ENCODE assay signal across 13 mouse cellular contexts in the genomic region with DNA sequence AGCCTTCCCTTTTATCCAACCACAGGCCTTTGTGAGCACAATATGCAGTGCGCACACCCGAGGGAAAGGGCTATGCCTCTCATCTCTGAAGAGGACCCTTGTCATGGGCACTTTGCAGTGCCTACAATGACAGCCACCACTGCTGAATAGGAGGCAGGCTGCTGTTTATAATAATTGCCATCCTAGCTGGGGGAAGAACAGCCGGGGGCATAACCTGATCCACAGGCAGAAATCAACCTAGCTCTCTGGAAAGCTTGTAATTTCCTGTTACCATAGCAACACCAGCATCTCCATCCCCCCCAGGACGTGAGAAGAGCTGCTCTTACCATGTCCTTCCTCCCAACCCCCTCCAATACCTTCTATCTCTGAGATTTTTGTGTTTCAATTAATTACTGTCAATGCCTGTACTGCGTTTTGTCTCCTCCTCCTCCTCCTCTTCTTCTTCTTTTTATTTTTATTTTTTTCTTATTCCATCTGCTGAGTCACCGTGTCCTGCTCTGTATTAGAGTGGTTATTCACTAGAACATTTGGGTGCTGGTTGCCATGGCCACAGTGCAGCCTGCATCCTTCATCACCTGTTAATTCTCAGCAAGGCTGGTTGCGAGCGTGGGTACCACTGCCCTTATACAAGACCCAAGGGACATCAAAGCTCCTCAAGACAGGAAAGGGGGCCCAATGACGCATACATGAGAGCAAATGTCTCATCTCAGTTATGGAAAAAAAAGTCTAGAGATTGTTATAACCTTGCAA. TPM values are rescaled to one million over a fixed set of nuclear protein-coding genes. Genes with fewer than 3 reads are reported as not detected.
DNase-seq lines count a peak whose midpoint lies in the region; ATAC-seq lines count a peak whose summit lies in the region.
"Had no signal": no experiment of that assay in that cellular context is flagged by ENCODE, and none has a peak within 500 bp of the region (broad histone marks: within the 10 kb centered on the region; RNA-seq: fewer than 3 reads in every experiment).

No protein-coding gene starts in this region.

- H3K27ac ChIP-seq in forebrain, embryonic 15.5 days (replicated peaks) = peak overlapping the region; percentile 83
- no peak overlapping the region for H3K27ac ChIP-seq in kidney, embryonic 15.5 days
- H3K27ac ChIP-seq: gastrocnemius, adult 2 months; lung, embryonic 15.5 days had no signal

- H3K4me3 ChIP-seq in forebrain, embryonic 15.5 days = no peak overlapping the region
- no peak overlapping the region for H3K4me3 ChIP-seq in kidney, embryonic 15.5 days (replicated peaks)
- H3K4me3 ChIP-seq: gastrocnemius, adult 2 months; lung, embryonic 15.5 days; myocyte had no signal

- H3K4me2 ChIP-seq in forebrain, embryonic 15.5 days (replicated peaks) = no peak overlapping the region
- H3K4me2 ChIP-seq in kidney, embryonic 15.5 days = no peak overlapping the region
- H3K4me2 ChIP-seq: lung, embryonic 15.5 days had no signal

- peak; percentile 83 for ATAC-seq in forebrain, embryonic 15.5 days (replicated peaks)
- no peak for ATAC-seq in megakaryocyte progenitor cell, adult 5-6 weeks (replicated peaks; ENCODE audit: poor library complexity)
- ATAC-seq in kidney, embryonic 15.5 days (replicated peaks; ENCODE audit: low FRiP score) = no peak

- WGBS in forebrain, embryonic 15.5 days = 41% methylated on average over 9 of the region's 9 CpGs
- 60% methylated on average over 9 of the region's 9 CpGs for WGBS in kidney, embryonic 15.5 days

- H3K9ac ChIP-seq in forebrain, embryonic 15.5 days (replicated peaks) = no peak overlapping the region
- no peak overlapping the region for H3K9ac ChIP-seq in kidney, embryonic 15.5 days
- H3K9ac ChIP-seq: lung, embryonic 15.5 days had no signal

- H3K4me1 ChIP-seq in forebrain, embryonic 15.5 days = peaks cover 36% of the 10 kb centered on the region
- H3K4me1 ChIP-seq in kidney, embryonic 15.5 days = 0 out of 2 replicates have a peak, but pooled peaks cover 5% of the 10 kb centered on the region

- no peaks in the 10 kb centered on the region for H3K27me3 ChIP-seq in forebrain, embryonic 15.5 days
- no peaks in the 10 kb centered on the region for H3K27me3 ChIP-seq in kidney, embryonic 15.5 days
- H3K27me3 ChIP-seq: lung, embryonic 15.5 days had no signal

- H3K9me3 ChIP-seq in forebrain, embryonic 15.5 days = no peaks in the 10 kb centered on the region
- no peaks in the 10 kb centered on the region for H3K9me3 ChIP-seq in kidney, embryonic 15.5 days (replicated peaks)
- H3K9me3 ChIP-seq: lung, embryonic 15.5 days had no signal

- DNase-seq in layer of hippocampus, adult 11-12 months (ENCODE audit: low spot score) = peak; percentile 62
- no peak for DNase-seq in layer of hippocampus, adult 9-10 months (ENCODE audit: low spot score)
- DNase-seq in layer of hippocampus, postnatal 36 days = peak; percentile 65
- DNase-seq in right cerebral cortex, postnatal 10 days (ENCODE audit: low spot score in 2 of 2) = peak; percentile 60 to 74
- DNase-seq in cerebellum, adult 11 months = no peak
- DNase-seq: embryo, embryonic 11 days; gastrocnemius, adult 2 months had no signal

- H3K36me3 ChIP-seq in forebrain, embryonic 15.5 days = no peaks in the 10 kb centered on the region
- no peaks in the 10 kb centered on the region for H3K36me3 ChIP-seq in kidney, embryonic 15.5 days
- H3K36me3 ChIP-seq: lung, embryonic 15.5 days had no signal

RNA-seq across cellular contexts. Expression of gene Gast, which starts 1.3 kb away (rescaled TPM):
- polyA plus RNA-seq in forebrain, embryonic 15.5 days (2015; fragmentation: Nextera tagmentation; extraction: Ambion mirVana) = 0.57 and 0.78 TPM in 2 replicates
- not detected for total RNA-seq in layer of hippocampus, postnatal 36 days (2021)
- not detected in 2 replicates for total RNA-seq in megakaryocyte progenitor cell, adult 5-6 weeks (2015)
- not detected in 2 replicates for total RNA-seq in megakaryocyte progenitor cell, adult 5-6 weeks (2017)
- not detected in 2 replicates for polyA plus RNA-seq in kidney, embryonic 15.5 days (2015; fragmentation: Nextera tagmentation; extraction: Ambion mirVana)
- total RNA-seq: gastrocnemius, adult 2 months; heart, postnatal 25 days had no signal
- polyA plus RNA-seq: lung, embryonic 15.5 days; myocyte had no signal

RNA-seq across cellular contexts. Expression of gene Eif1, which starts 13.3 kb away (rescaled TPM):
- 1,252 and 1,271 TPM in 2 replicates for polyA plus RNA-seq in forebrain, embryonic 15.5 days (2015; fragmentation: Nextera tagmentation; extraction: Ambion mirVana)
- total RNA-seq in layer of hippocampus, postnatal 36 days (2021) = 100 to 1,000 TPM; 775 to 777 TPM
- total RNA-seq in megakaryocyte progenitor cell, adult 5-6 weeks (2015) = 1,262 and 1,322 TPM in 2 replicates
- total RNA-seq in megakaryocyte progenitor cell, adult 5-6 weeks (2017) = 95.6 and 142 TPM in 2 replicates
- polyA plus RNA-seq in kidney, embryonic 15.5 days (2015; fragmentation: Nextera tagmentation; extraction: Ambion mirVana) = 1,620 and 1,743 TPM in 2 replicates

RNA-seq across cellular contexts. Expression of gene Hap1, which starts 23.0 kb away (rescaled TPM):
- polyA plus RNA-seq in forebrain, embryonic 15.5 days (2015; fragmentation: Nextera tagmentation; extraction: Ambion mirVana) = 94.7 and 128 TPM in 2 replicates
- 100 to 1,000 TPM; 148 to 154 TPM for total RNA-seq in layer of hippocampus, postnatal 36 days (2021)
- not detected in 2 replicates for total RNA-seq in megakaryocyte progenitor cell, adult 5-6 weeks (2015)
- not detected in 2 replicates for total RNA-seq in megakaryocyte progenitor cell, adult 5-6 weeks (2017)
- 15.0 and 19.6 TPM in 2 replicates for polyA plus RNA-seq in kidney, embryonic 15.5 days (2015; fragmentation: Nextera tagmentation; extraction: Ambion mirVana)

Comparison
In these comparisons a context has a peak if more than half of its experiments do, and no peak if none do; other contexts are left out.
1. DNase-seq: peak in layer of hippocampus, adult 11-12 months (single experiment), layer of hippocampus, postnatal 36 days (2 of 2) and right cerebral cortex, postnatal 10 days (2 of 2); none in layer of hippocampus, adult 9-10 months (single experiment) and cerebellum, adult 11 months (single experiment).
2. RNA of gene Hap1, which starts 23.0 kb away (total RNA-seq): 148 to 154 TPM in layer of hippocampus, postnatal 36 days; not detected in megakaryocyte progenitor cell, adult 5-6 weeks; every median in the first group is over 100 times any median in the second.